Mouse (Mus musculus): ENCODE measurements around the gene Mup19. TPM values are rescaled to one million over a fixed set of nuclear protein-coding genes. Genes with fewer than 3 reads are reported as not detected.
"Not testable (repeated sequence)": the region's sequence is repeated elsewhere in the genome, so short reads cannot be mapped to it uniquely, and the experiment has no call there.

The Mup19 gene
- polyA plus RNA-seq (2016; fragmentation: Nextera tagmentation; extraction: Ambion mirVana): not detected in 2 replicates

DNA sequence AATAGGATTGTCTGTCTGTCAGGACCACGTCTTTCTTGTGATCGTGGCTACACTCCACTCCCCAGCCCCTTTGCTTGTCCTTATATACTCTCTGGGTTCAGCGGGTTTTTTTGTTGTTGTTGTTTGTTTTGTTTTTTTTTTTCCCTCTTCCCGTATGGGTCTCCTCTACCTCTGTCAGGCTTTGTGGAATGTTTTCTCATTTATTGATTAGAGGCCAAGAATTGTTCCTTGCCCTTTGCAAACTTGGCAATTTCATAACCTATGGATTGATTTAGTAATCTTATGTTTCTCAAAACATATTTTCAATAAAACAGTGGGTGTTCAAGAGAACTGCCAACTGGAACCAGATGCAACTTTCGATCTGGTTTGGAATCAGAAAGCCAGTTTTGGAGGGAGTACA, at the start of gene Mup19:
TSS of gene Mup19 (minus strand) at position 101 of the 400 bp plus-strand sequence.
- H3K27me3 ChIP-seq (replicated peaks); H3K4me1 ChIP-seq; H3K9ac ChIP-seq; H3K4me3 ChIP-seq; H3K9me3 ChIP-seq; H3K4me2 ChIP-seq (replicated peaks); ATAC-seq (ENCODE audit: low FRiP score, low read depth); H3K36me3 ChIP-seq; H3K27ac ChIP-seq: not testable (repeated sequence)
- WGBS: 96% methylated on average over 1 of the region's 5 CpGs

DNA sequence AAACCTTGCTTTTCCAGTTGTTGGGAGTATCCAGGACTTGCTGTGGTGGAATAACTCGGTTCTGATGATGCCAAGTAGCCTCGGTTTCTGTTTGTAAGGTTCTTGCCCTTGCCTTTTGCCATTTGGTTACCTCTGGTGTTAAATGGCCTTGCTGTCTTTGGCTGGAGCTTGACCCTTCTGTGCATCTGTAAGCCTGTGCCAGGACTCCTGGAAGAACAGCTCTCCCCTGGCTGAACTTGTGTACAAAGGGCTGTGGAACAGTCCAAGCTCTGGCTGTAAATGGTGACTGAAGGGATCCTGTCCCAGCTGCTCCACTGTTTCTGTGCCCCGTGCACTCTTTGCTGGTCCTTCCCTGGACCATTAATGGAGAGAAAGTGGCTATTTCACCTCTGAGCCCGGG, 47.1 kb upstream of the Mup19 start:
- Histone ChIP-seq H3K4me1 (no peaks in the 10 kb centered on the region), H3K36me3 (no peaks in the 10 kb centered on the region), H3K4me3 (no peak overlapping the region), H3K9me3 (peaks cover 8% of the 10 kb centered on the region), H3K4me2 (replicated peaks) (no peak overlapping the region), H3K27ac (no peak overlapping the region), H3K9ac (no peak overlapping the region), H3K27me3 (replicated peaks) (no peaks in the 10 kb centered on the region)
- 75% methylated on average over 4 of the region's 4 CpGs for WGBS
- ATAC-seq (ENCODE audit: low FRiP score, low read depth): no peak

DNA sequence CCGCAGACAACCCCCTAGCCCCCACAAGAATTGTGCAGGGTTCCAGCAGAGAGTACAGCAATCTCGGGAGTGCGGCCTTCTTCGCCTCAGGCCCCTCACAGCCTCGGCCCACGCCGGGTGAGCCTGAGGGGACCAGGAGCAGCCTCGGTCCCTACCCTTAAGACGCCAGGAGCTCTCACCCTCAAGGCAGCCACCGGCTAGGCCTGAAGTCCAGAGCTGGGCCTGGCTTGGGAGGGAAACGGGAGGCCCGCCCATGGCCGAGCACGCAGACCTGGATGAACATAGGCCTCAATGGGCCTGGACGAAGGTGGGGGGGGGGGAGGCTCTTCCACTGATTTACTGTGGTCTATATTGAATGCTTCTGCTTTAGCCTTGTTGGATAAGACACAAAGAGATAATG, 41.1 kb upstream of the Mup19 start:
- Histone ChIP-seq H3K9me3 (peaks cover 15% of the 10 kb centered on the region), H3K4me1 (no peaks in the 10 kb centered on the region), H3K9ac (no peak overlapping the region; the same call in 1 of the 2 replicates), H3K36me3 (no peaks in the 10 kb centered on the region), H3K4me2 (replicated peaks) (no peak overlapping the region), H3K27ac (no peak overlapping the region), H3K27me3 (replicated peaks) (no peaks in the 10 kb centered on the region), H3K4me3 (no peak overlapping the region)
- 88% methylated on average over 15 of the region's 15 CpGs for WGBS
- no peak for ATAC-seq (ENCODE audit: low FRiP score, low read depth)

DNA sequence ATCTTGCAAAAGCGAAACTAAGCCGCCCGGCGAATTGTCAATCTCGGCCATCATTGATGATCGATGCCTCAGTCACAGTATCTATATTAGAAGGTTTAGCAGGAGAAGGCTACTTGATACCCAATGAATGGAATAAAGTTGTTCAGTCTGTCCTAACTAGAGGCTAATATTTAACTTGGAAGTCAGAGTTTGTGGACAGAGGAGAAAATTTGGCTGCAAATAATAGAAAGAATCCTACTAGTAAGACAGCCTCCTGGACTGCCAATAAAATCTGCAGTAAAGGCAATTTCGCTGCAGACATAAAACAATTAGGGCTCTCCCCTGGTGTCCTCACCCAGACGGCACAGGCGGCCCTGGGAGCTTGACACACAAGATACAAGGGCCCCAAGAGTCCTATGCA, 40.5 kb upstream of the Mup19 start:
- peaks cover 15% of the 10 kb centered on the region for H3K9me3 ChIP-seq
- H3K4me3 ChIP-seq: not testable (repeated sequence)
- WGBS: 81% methylated on average over 9 of the region's 9 CpGs

DNA sequence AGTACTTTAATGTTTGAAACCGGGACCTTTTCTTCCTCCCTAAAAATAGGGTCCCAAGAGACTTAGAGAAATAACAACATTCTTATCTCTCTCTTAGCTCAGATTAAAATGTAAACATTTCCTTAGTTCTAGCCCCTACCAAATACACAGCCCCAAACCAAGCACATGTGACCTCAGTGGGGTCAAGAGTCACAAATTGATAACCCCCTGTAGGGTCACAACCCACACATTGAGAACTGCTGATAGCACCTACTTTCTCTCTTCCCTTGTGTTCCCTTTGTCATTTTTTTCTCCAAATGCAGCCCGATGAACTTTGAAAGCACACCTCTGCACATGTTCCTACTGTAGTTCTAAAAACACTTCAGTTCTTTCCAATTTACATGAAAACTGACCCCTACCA, 33.5 kb upstream of the Mup19 start:
- 79% methylated on average over 2 of the region's 2 CpGs for WGBS
- H3K27ac ChIP-seq: no peak overlapping the region
- H3K27me3 ChIP-seq (replicated peaks): no peaks in the 10 kb centered on the region
- H3K4me3 ChIP-seq: no peak overlapping the region
- H3K4me1 ChIP-seq: no peaks in the 10 kb centered on the region
- no peak overlapping the region for H3K4me2 ChIP-seq (replicated peaks)
- H3K36me3 ChIP-seq: no peaks in the 10 kb centered on the region
- no peak for ATAC-seq (ENCODE audit: low FRiP score, low read depth)
- H3K9ac ChIP-seq: no peak overlapping the region
- peaks cover 3% of the 10 kb centered on the region; the same call in 1 of the 2 replicates for H3K9me3 ChIP-seq

More for the DNA sequence above, 40.5 kb upstream of the Mup19 start:
- not testable (repeated sequence) for H3K4me1 ChIP-seq; H3K27me3 ChIP-seq (replicated peaks); ATAC-seq (ENCODE audit: low FRiP score, low read depth); H3K27ac ChIP-seq; H3K36me3 ChIP-seq; H3K9ac ChIP-seq; H3K4me2 ChIP-seq (replicated peaks)

DNA sequence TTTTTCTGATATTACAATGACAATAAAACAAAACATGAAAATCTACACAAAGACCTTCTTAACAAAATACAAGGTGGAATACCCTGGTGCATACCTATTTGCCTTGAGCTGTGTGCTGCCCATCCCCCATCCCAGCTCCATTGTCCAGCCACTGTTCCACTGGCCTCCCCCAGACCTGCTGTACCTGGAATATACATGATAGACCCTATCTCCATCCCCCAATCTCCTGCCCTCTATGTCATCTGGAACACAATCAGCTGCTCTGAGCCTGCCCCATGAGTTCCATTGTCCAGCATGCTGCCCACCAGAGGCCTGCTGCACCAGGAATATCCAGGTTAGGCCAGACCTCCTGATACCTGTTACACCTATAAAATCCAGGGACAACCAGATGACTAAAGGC, 31.4 kb upstream of the Mup19 start:
- Histone ChIP-seq H3K27me3 (replicated peaks) (no peaks in the 10 kb centered on the region), H3K36me3 (no peaks in the 10 kb centered on the region), H3K9me3 (peaks cover 3% of the 10 kb centered on the region; the same call in 1 of the 2 replicates), H3K4me3 (no peak overlapping the region), H3K4me1 (no peaks in the 10 kb centered on the region), H3K27ac (no peak overlapping the region), H3K9ac (no peak overlapping the region), H3K4me2 (replicated peaks) (no peak overlapping the region)
- ATAC-seq (ENCODE audit: low FRiP score, low read depth): no peak

DNA sequence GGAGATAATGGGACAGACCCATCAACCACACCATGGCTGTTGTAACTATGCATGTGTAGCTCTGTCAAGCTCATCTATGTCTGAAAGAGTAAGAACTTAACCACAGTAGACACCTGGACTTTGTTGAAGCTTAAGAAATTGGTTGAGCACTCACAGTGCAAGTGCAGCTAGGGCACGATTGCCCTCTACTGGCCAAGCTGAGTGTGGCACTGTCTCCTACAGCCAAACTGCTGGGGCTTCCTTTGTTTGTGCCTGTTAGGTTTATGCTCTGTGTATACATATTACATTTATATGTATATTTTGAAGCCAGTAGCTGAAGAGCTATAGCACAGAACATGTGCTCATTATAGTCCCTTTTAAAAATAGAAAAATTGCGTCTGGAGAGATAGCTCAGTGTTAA, 29.1 kb upstream of the Mup19 start:
- not testable (repeated sequence) for H3K4me2 ChIP-seq (replicated peaks); H3K9me3 ChIP-seq; H3K27ac ChIP-seq; H3K27me3 ChIP-seq (replicated peaks); ATAC-seq (ENCODE audit: low FRiP score, low read depth); H3K4me3 ChIP-seq; H3K4me1 ChIP-seq; H3K9ac ChIP-seq; H3K36me3 ChIP-seq
- 21% methylated on average over 2 of the region's 2 CpGs for WGBS

DNA sequence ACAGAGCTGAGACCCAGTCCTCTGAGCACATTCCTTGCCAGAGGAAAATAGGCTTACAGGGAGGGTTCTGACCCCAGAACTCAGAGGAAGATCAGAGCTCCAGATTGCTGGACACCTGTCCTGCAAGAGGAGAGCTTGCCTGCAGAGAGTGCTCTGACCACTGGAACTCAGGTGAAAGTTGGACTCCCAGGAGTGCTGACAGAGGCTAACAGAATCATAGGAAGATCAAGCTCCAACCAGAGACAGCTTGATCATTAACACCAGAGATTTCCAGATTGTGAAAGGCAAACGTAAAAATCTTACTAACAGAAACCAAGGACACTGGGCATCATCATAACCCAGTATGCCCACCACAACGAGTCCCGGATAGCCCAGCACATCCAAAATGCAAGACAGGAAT, 26.9 kb upstream of the Mup19 start:
- not testable (repeated sequence) for H3K4me1 ChIP-seq; H3K36me3 ChIP-seq; H3K9ac ChIP-seq; H3K4me2 ChIP-seq (replicated peaks); H3K4me3 ChIP-seq; H3K27me3 ChIP-seq (replicated peaks); H3K27ac ChIP-seq; H3K9me3 ChIP-seq; ATAC-seq (ENCODE audit: low FRiP score, low read depth)
- WGBS: 91% methylated on average over 3 of the region's 3 CpGs

DNA sequence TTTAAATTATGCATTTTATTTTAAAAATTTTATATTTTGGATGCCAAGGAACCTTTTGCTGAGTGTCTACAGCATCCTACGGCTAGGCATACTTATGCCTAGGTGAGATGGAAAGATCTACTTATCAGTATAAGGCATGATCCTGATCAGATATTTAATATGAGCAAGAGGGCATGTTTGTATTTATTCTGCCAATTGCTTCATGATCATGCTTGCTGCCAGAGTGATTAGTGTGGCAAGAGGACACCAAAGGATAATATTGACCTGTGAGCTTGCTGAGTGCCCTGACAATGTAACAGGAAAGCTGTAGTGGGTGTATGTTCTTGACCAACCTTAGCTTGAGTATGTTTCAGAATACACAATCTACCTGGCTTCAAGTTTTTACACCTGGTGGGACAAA, 7.6 kb upstream of the Mup19 start:
- not testable (repeated sequence) for H3K27ac ChIP-seq; H3K9ac ChIP-seq; H3K4me1 ChIP-seq; H3K4me2 ChIP-seq (replicated peaks); H3K36me3 ChIP-seq; H3K4me3 ChIP-seq; ATAC-seq (ENCODE audit: low FRiP score, low read depth); H3K27me3 ChIP-seq (replicated peaks); H3K9me3 ChIP-seq
- 91% methylated on average over 1 of the region's 1 CpGs for WGBS

DNA sequence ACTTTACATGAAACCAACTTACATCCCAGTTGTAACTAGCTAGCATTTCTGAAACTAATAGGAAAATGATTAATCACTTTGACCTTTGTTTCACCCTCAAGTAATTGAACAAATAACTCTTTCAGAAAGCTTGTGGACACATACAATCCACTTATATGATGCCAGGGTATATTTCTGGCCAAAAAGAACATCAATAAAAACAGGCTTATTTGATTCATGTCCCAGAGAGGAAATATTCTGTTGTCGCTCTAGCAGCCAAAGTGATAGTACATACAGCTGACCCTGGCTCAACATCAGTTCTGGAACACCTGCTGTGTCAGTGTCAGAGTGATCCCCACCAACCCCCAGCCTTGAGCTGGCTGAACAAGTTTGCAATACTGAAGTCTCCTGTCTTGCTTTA, 2.2 kb upstream of the Mup19 start:
- ATAC-seq (ENCODE audit: low FRiP score, low read depth); H3K27ac ChIP-seq: not testable (repeated sequence)

More for the DNA sequence above, 2.2 kb upstream of the Mup19 start:
- not testable (repeated sequence) for H3K4me2 ChIP-seq (replicated peaks); H3K4me1 ChIP-seq; H3K9me3 ChIP-seq; H3K9ac ChIP-seq; H3K4me3 ChIP-seq; H3K27me3 ChIP-seq (replicated peaks); H3K36me3 ChIP-seq
- 86% methylated on average over 1 of the region's 1 CpGs for WGBS

Other genes starting within 250 kb of the Mup19 start
- gene Mup17, start 186.4 kb downstream of the Mup19 start, polyA plus RNA-seq (2016; fragmentation: Nextera tagmentation; extraction: Ambion mirVana): not detected in 2 replicates
- not detected in 2 replicates for gene Mup18, start 108.1 kb downstream of the Mup19 start, polyA plus RNA-seq (2016; fragmentation: Nextera tagmentation; extraction: Ambion mirVana)
- not detected in 2 replicates for gene Mup5, start 53.0 kb upstream of the Mup19 start, polyA plus RNA-seq (2016; fragmentation: Nextera tagmentation; extraction: Ambion mirVana)